Mouse (Mus musculus) thymus, adult 18-20 months (tissue): ENCODE data around the gene Sema6b.

ENCODE experiments used
- DNase-seq, 2 experiments: peaks; one replicate each; pipeline ENCODE4 v3.0.0; 2022; ENCODE audit warnings: mixed read lengths in 2 of 2

Sema6b gene

GRCm38 (mm10) chr17:56079921-56080320 is 60.2 kb downstream of the Sema6b start:
- DNase-seq = peak in 1 of 2 experiments; percentile 35

DNA sequence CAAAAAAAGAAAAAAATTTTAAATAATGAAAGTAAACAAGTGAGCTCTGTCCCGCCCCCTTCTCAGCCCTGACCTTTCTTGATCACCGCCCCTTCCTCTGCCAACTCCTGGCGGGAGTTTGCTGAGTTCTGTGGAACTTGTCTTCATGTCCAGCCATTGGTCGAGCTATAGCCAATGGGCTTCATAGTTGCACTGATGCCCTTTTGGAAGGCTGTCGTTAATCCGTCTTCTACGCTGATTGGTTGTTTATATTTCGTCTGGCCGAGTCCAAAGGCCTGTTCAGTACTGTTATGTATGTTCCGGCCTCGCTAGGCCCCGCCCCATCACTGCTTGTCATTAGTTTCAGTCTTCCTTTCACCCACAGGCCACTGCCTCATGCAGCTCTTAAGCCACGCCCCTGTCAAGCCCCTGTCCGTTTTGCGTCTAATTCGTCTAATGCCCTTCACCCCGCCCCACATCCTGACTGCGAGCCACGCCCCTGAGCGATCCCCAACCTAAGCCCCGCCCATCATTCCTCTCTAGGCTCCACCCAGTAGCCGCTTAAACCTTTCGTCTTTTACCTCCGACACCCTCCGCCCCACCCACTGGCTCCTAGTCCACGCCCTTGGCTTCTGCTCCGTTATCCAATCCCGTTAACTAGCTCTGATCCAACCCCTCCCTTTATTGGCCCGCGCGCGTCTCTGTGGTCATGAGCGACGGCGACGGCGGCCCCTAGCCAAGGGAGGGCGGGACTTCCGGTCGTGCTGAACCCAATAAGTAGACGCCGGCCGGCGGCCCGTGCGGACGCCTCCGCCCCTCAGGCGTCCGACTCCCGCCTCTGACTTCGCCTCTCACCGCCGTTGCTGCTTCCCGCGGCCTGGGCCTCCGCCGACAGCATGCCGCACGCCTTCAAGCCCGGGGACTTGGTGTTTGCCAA is 61.0 kb downstream of the Sema6b start, which contains the start of gene Hdgfl2:
Hdgfl2 (plus strand) TSS at position 755 of the 916 bp plus-strand sequence.
- DNase-seq = peak; percentile 100

GRCm38 (mm10) chr17:56078361-56078760 is 61.8 kb downstream of the Sema6b start:
- DNase-seq = peak in 1 of 2 experiments; percentile 42

DNA sequence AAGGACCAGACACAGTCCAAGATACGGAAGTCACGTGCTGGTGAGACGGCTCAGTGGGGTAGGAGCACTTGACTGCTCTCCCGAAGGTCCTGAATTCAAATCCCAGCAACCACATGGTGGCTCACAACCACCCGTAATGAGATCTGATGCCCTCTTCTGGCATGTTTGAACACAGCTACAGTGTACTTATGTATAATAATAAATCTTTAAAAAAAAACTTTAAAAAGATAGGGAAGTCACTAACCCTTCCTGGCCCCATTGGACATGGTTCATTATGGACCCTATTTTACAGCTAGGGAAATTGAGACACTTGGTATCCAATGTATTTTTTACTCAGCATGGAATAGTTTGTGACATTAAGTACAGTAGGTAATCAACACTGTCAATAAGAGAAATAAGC is 62.6 kb downstream of the Sema6b start:
- DNase-seq = no peak

DNA sequence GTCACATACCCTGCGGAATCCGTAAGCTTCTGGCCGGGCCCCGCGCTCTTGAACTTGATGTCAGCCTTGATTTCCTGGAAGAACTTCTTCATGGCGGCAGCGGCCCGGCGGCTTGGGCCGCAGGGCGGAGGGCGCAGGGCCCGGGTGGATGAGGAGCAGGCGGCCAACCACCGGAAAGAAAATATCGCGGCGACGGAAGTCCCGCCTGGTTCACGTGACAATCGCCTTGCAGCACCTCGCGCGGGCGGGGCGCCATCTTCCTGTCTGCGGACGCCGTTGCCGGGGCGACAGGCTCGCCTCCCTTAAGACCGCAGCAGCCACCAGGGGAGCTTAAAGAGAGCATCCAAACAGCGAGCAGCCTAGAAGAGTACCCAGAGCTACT is 65.3 kb downstream of the Sema6b start, which contains the start of gene Ubxn6:
Ubxn6 (minus strand) TSS at position 202 of the 382 bp plus-strand sequence.
- DNase-seq = peak; percentile 95 to 96

GRCm38 (mm10) chr17:56074097-56074826 is 65.9 kb downstream of the Sema6b start:
- peak in 1 of 2 experiments; percentile 64 for DNase-seq
